Mouse (Mus musculus) testis, adult 2 months (tissue): Measurements from ENCODE around the gene Ccdc144b.

Experiments
- CTCF ChIP-seq: fragments of 200-500 bp; IDR thresholded peaks from 2 replicates; pipeline ENCODE4 v1.5.1; 2012; ENCODE audit warnings: low read depth, mild to moderate bottlenecking, inconsistent platforms, low read length, moderate library complexity; ENCODE audit not compliant: control insufficient read depth, insufficient read depth, insufficient replicate concordance
- POLR2A ChIP-seq: fragments of 200-500 bp; IDR thresholded peaks from 2 replicates; pipeline ENCODE4 v1.6.1; 2012; ENCODE audit warnings: low read depth, mild to moderate bottlenecking, inconsistent platforms, low read length, moderate library complexity; ENCODE audit not compliant: control insufficient read depth

GRCm38 (mm10) chr3:35963921-35964320, 89.4 kb downstream of the Ccdc144b start:
- TF ChIP-seq POLR2A (no peak), CTCF (no peak)
